Mouse (Mus musculus) kidney, adult 2 months (tissue): Measurements from ENCODE around the gene Ctsd.

Experiments
- CTCF ChIP-seq: fragments of 200-500 bp; conservative IDR thresholded peaks from 2 replicates; pipeline ENCODE4 v1.5.1; 2011; ENCODE audit warnings: low read depth, mild to moderate bottlenecking, control low read depth, low read length, moderate library complexity, mixed read lengths; ENCODE audit not compliant: insufficient read depth, insufficient read length
- POLR2A ChIP-seq: fragments of 200-500 bp; IDR thresholded peaks from one replicate; pipeline ENCODE4 v1.6.1; 2011; ENCODE audit warnings: low read depth, low read length, control low read depth

DNA sequence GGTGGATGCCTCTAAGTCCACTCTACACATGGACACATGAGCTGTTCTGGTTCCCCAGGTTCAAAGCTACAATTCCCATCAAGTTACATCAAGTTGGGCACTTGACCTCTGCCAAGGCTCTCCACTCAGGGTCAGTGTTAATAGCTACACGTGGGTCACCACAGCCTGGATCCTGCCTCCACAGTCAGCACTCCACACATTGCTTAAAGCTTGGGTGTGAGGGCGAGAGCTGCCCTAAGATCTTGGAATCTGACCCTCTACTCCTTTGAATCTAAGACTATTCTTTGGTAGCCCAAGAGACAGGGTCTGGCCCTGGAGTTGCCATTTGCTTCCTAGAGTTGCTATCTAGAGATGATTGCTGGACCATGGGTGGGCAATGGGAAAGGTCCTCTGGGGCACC, 902 bp upstream of the Ctsd start:
- no peak for TF ChIP-seq POLR2A
- no peak for TF ChIP-seq CTCF
